Mouse (Mus musculus): ENCODE data around the gene Slc5a3. TPM values are rescaled to one million over a fixed set of nuclear protein-coding genes. Genes with fewer than 3 reads are reported as not detected.

Slc5a3 gene
- polyA plus RNA-seq (2012; rRNA removed) = 0.64 and 0.65 TPM in 2 replicates

DNA sequence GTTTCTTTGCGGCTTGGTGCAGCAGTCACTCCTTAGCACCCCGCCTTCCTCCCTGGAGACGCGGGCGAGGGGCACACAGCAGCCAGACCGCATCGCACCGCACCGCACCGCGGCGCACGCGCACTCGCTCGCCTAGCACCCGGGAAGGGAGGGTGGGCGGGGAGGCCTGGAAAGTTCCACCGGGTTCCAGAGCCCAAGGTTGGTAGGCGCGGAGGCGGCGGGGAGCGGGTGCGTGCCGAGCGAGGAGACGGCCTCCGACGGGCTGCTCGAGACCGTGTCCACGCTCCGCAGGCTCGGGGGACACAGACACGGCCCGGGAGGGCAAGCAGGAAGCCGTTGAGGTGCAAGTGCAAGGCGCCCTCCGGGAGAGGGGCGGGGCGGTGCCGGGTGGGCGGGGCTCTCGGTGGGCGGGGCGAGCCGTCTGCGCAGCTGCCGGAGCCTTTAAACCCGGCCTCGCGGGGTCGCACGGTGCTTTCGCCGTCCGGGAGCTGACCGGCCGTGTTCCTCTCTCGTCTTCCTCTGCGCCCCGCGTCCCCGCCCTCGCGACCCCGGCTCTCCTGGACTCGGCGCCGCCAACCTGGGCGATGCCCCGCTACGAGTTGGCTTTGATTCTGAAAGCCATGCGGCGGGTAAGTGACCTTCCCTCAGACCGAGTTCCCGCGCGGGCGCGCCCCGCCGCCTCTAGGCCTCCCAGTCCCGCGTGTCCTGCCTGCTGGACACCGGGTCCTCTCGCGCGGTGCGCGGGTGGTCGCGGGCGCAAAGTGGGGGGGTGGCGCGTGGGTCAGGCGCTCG lies at the start of gene Slc5a3, which contains the start of the genes Mrps6 and Gm49711:
Slc5a3 (plus strand) TSS at position 471 of the 792 bp plus-strand sequence.
Mrps6 (plus strand) TSS at position 419 of the 792 bp plus-strand sequence.
Gm49711 (plus strand) TSS at position 465 of the 792 bp plus-strand sequence.

Other genes with a start within 250 kb of the Slc5a3 start
- 17.4 and 17.5 TPM in 2 replicates for gene Mrps6, start 52 bp upstream of the Slc5a3 start, polyA plus RNA-seq (2012; rRNA removed)
- 0.05 and 0.10 TPM in 2 replicates for gene Gm49711, start within 50 bp of the Slc5a3 start, polyA plus RNA-seq (2012; rRNA removed)
- not detected in 2 replicates for gene Kcne2, start 234.1 kb downstream of the Slc5a3 start, polyA plus RNA-seq (2012; rRNA removed)
- gene Smim11, start 243.0 kb downstream of the Slc5a3 start, polyA plus RNA-seq (2012; rRNA removed) = 20.3 and 21.0 TPM in 2 replicates